Mouse (Mus musculus): ENCODE results near the gene Pip5k1c.

- no peak for TF ChIP-seq CTCF (IDR thresholded peaks at IDR 0.05; ENCODE audit: insufficient read depth, low read depth, low read length)
- no peak for TF ChIP-seq POLR2A (IDR thresholded peaks at IDR 0.05; ENCODE audit: insufficient read depth, low read depth, low read length)
Observed at GRCm38 (mm10) chr10:81342686-81343505, 50.1 kb downstream of the Pip5k1c start, which contains the start of gene Gipc3.

Measured in olfactory bulb, adult 2 months (tissue).